Mouse (Mus musculus) megakaryocyte, adult 5-6 weeks (primary cell): Measurements from ENCODE around the gene Dgkz. TPM values are rescaled to one million over a fixed set of nuclear protein-coding genes. Genes with fewer than 3 reads are reported as not detected.

Experiments
- ATAC-seq: 2 replicates; pipeline ENCODE4 v1.8.0; 2016; ENCODE audit warnings: mild to moderate bottlenecking, inconsistent platforms; ENCODE audit not compliant: poor library complexity, severe bottlenecking
- total RNA-seq, 2 experiments: library from RNA; stranded (forward) in 1 of 2; stranded (reverse) in 1 of 2; fragments of 153-499, 151-499 nt in 1 of 2; fragments of 221-1000, 200-1000 nt in 1 of 2; gene quantifications; 2 replicates each; pipeline versions ENCODE4 v1.2.3 to v1.2.4; 2015 to 2017

The Dgkz gene
- total RNA-seq, 2 experiments from 2014 or later = 66.4 to 114 TPM

GRCm38 (mm10) chr2:91997905-91998608 lies 22.4 kb upstream of the Dgkz start:
- no peak for ATAC-seq

GRCm38 (mm10) chr2:91996006-91996405 lies 20.3 kb upstream of the Dgkz start:
- ATAC-seq = no peak

- ATAC-seq = no peak
These were observed 17.7 kb upstream of the Dgkz start for GRCm38 (mm10) chr2:91993409-91993808.

GRCm38 (mm10) chr2:91989750-91990149 lies 14.1 kb upstream of the Dgkz start:
- ATAC-seq = no peak

- peak; percentile 53 for ATAC-seq
These were observed 11.9 kb upstream of the Dgkz start for GRCm38 (mm10) chr2:91987542-91987941.

- peak; percentile 67 for ATAC-seq
These were observed 10.4 kb upstream of the Dgkz start for GRCm38 (mm10) chr2:91986071-91986470.

GRCm38 (mm10) chr2:91984906-91985525 lies 9.4 kb upstream of the Dgkz start:
- peak; percentile 31 for ATAC-seq

- ATAC-seq = peak; percentile 92
These were observed 8.8 kb upstream of the Dgkz start for GRCm38 (mm10) chr2:91984439-91984838.

- ATAC-seq = no peak
These were observed 5.2 kb upstream of the Dgkz start for GRCm38 (mm10) chr2:91980830-91981229.

GRCm38 (mm10) chr2:91980245-91980644 lies 4.6 kb upstream of the Dgkz start:
- no peak for ATAC-seq

GRCm38 (mm10) chr2:91978547-91978946 lies 2.9 kb upstream of the Dgkz start:
- no peak for ATAC-seq

GRCm38 (mm10) chr2:91977960-91978359 lies 2.3 kb upstream of the Dgkz start:
- ATAC-seq = peak; percentile 51

GRCm38 (mm10) chr2:91973416-91974135 lies 2.1 kb downstream of the Dgkz start:
- no peak for ATAC-seq

- ATAC-seq = peak; percentile 85
These were observed 3.5 kb downstream of the Dgkz start for GRCm38 (mm10) chr2:91972121-91972566.

- ATAC-seq = no peak
These were observed 4.2 kb downstream of the Dgkz start for GRCm38 (mm10) chr2:91971231-91972097.

GRCm38 (mm10) chr2:91967962-91968361 lies 7.7 kb downstream of the Dgkz start:
- ATAC-seq = no peak

- ATAC-seq = peak; percentile 31
These were observed 9.3 kb downstream of the Dgkz start for GRCm38 (mm10) chr2:91966367-91966766.

- peak; percentile 71 for ATAC-seq
These were observed 10.2 kb downstream of the Dgkz start for GRCm38 (mm10) chr2:91965417-91965816.

GRCm38 (mm10) chr2:91964610-91965204 lies 11.0 kb downstream of the Dgkz start:
- no peak for ATAC-seq

- ATAC-seq = peak; percentile 69
These were observed 12.2 kb downstream of the Dgkz start for GRCm38 (mm10) chr2:91963443-91963932.
